Mouse (Mus musculus): ENCODE measurements at regions not wholly inside any gene's neighbourhood (a gene's known extent, or its start where the extent isn't known, plus 50 kb on each side); places are given as distances from the start of the nearest gene placed in this dataset. TPM values are rescaled to one million over a fixed set of nuclear protein-coding genes. Genes with fewer than 3 reads are reported as not detected.

Small RNA genes in the stretch of these regions (microRNA-seq; reads per million reads assigned to microRNA genes)
- not detected for gene Mir466f-4

All from heart, adult 8-10 months (tissue).